Comparison of ENCODE assay signal across 9 mouse cellular contexts in the genomic region with DNA sequence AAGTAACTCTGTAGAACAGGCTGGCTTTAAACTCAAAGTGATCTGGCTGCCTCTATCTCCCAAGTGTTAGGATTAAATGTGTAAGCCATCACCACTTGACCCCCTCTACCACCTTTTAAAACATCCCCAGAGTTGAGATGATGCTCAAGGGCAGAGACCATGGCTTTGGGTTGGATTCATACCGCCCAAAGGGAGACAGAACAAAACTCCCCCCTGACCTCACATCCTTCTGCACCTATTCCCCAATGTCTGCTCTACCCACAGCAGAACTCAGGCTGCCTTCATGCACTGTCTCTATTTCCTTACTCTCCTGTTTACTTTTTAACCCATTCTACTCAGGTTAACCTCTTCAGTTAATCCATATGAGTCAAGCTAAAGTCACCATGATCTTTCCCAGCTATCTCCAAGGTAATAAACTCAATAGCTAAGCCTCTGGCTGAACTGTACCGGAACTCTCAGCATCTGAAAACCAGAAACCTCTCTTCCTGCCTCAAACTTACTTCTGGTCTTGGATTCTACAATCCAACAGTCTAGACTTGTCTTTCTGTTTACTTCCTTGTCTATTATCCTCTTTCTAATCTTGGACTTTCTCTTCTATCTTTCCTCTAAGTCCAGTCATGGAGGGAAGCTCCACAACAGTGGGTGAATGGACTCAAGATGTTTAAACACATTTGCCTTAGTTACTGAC. TPM values are rescaled to one million over a fixed set of nuclear protein-coding genes. Genes with fewer than 3 reads are reported as not detected.
DNase-seq lines count a peak whose midpoint lies in the region; ATAC-seq lines count a peak whose summit lies in the region.
"Had no signal": no experiment of that assay in that cellular context is flagged by ENCODE, and none has a peak within 500 bp of the region (broad histone marks: within the 10 kb centered on the region; RNA-seq: fewer than 3 reads in every experiment).

No protein-coding gene starts in this region.

- no peaks in the 10 kb centered on the region for H3K27me3 ChIP-seq in neural tube, embryonic 11.5 days (ENCODE audit: control insufficient read depth, insufficient read depth, low read length)
- H3K27me3 ChIP-seq in forebrain, embryonic 12.5 days, result no peaks in the 10 kb centered on the region
- no peaks in the 10 kb centered on the region for H3K27me3 ChIP-seq in liver, embryonic 12.5 days (replicated peaks)

- no peak for ATAC-seq in neural tube, embryonic 11.5 days (ENCODE audit: insufficient read depth, low FRiP score, low TSS enrichment)
- no peak for ATAC-seq in forebrain, embryonic 12.5 days (ENCODE audit: low FRiP score)
- no peak for ATAC-seq in liver, embryonic 12.5 days

- H3K4me2 ChIP-seq in neural tube, embryonic 11.5 days (ENCODE audit: low read depth), result peak overlapping the region; percentile 93
- peak overlapping the region; percentile 88 for H3K4me2 ChIP-seq in forebrain, embryonic 12.5 days
- H3K4me2 ChIP-seq in liver, embryonic 12.5 days, result peak overlapping the region; percentile 86

- no peaks in the 10 kb centered on the region for H3K9me3 ChIP-seq in neural tube, embryonic 11.5 days (ENCODE audit: control insufficient read depth, low read length)
- no peaks in the 10 kb centered on the region for H3K9me3 ChIP-seq in forebrain, embryonic 12.5 days
- no peaks in the 10 kb centered on the region for H3K9me3 ChIP-seq in liver, embryonic 12.5 days (replicated peaks)

- no peaks in the 10 kb centered on the region for H3K36me3 ChIP-seq in neural tube, embryonic 11.5 days (ENCODE audit: control insufficient read depth, insufficient read depth, low read length)
- 0 out of 2 replicates have a peak, but pooled peaks cover 3% of the 10 kb centered on the region for H3K36me3 ChIP-seq in forebrain, embryonic 12.5 days (replicated peaks)
- peaks cover 11% of the 10 kb centered on the region for H3K36me3 ChIP-seq in liver, embryonic 12.5 days

- peak overlapping the region; percentile 91 for H3K4me3 ChIP-seq in neural tube, embryonic 11.5 days (ENCODE audit: low read depth, low read length)
- peak overlapping the region; percentile 90 for H3K4me3 ChIP-seq in forebrain, embryonic 12.5 days (replicated peaks)
- peak overlapping the region; percentile 93 for H3K4me3 ChIP-seq in liver, embryonic 12.5 days

- 87% methylated on average over 2 of the region's 2 CpGs for WGBS in neural tube, embryonic 11.5 days
- WGBS in forebrain, embryonic 12.5 days, result 89% methylated on average over 2 of the region's 2 CpGs
- 78% methylated on average over 2 of the region's 2 CpGs for WGBS in liver, embryonic 12.5 days (ENCODE audit: insufficient replicate concordance)

- H3K9ac ChIP-seq in neural tube, embryonic 11.5 days (ENCODE audit: low read length), result peak overlapping the region; percentile 97; the same call in 1 of the 2 replicates
- peak overlapping the region; percentile 98 for H3K9ac ChIP-seq in forebrain, embryonic 12.5 days
- H3K9ac ChIP-seq in liver, embryonic 12.5 days, result peak overlapping the region; percentile 99; the same call in 1 of the 2 replicates

- no peak overlapping the region for H3K27ac ChIP-seq in neural tube, embryonic 11.5 days (ENCODE audit: low read depth, low read length)
- no peak overlapping the region for H3K27ac ChIP-seq in forebrain, embryonic 12.5 days
- H3K27ac ChIP-seq in liver, embryonic 12.5 days, result no peak overlapping the region

- no peak for DNase-seq in neural tube, embryonic 11.5 days (ENCODE audit: low spot score)
- DNase-seq in neural tube, embryonic 10.5 days (ENCODE audit: extremely low spot score, low spot score), result no peak
- DNase-seq in thymus, postnatal 25 days, result peak; percentile 51
- no peak for DNase-seq in right cerebral cortex, postnatal 36 days (ENCODE audit: low spot score in 2 of 2)
- no peak for DNase-seq in cerebellum, postnatal 36 days
- DNase-seq: kidney, adult 9 months; right cerebral cortex, postnatal 4 days had no signal

- H3K4me1 ChIP-seq in neural tube, embryonic 11.5 days (ENCODE audit: control insufficient read depth, insufficient read depth, low read length), result peaks cover 12% of the 10 kb centered on the region; the same call in 1 of the 2 replicates
- peaks cover 25% of the 10 kb centered on the region for H3K4me1 ChIP-seq in forebrain, embryonic 12.5 days
- H3K4me1 ChIP-seq in liver, embryonic 12.5 days, result peaks cover 40% of the 10 kb centered on the region

RNA-seq across cellular contexts. Expression of a gene that starts 1.5 kb away (rescaled TPM):
- polyA plus RNA-seq in neural tube, embryonic 11.5 days (2014; fragmentation: Nextera tagmentation; extraction: Ambion mirVana), result 98.5 and 111 TPM in 2 replicates
- polyA plus RNA-seq in forebrain, embryonic 12.5 days (2016; fragmentation: Nextera tagmentation; extraction: Ambion mirVana), result 163 and 165 TPM in 2 replicates
- polyA plus RNA-seq in liver, embryonic 12.5 days (2016; fragmentation: Nextera tagmentation; extraction: Ambion mirVana), result 89.0 and 93.5 TPM in 2 replicates

RNA-seq across cellular contexts. Expression of a gene that starts 2.3 kb away (rescaled TPM):
- polyA plus RNA-seq in neural tube, embryonic 11.5 days (2014; fragmentation: Nextera tagmentation; extraction: Ambion mirVana), result 0.66 and 2.1 TPM in 2 replicates
- 0.61 and 1.2 TPM in 2 replicates for polyA plus RNA-seq in forebrain, embryonic 12.5 days (2016; fragmentation: Nextera tagmentation; extraction: Ambion mirVana)
- polyA plus RNA-seq in liver, embryonic 12.5 days (2016; fragmentation: Nextera tagmentation; extraction: Ambion mirVana), result 0.22 TPM in 1 of 2 replicates, not detected in the other

RNA-seq across cellular contexts. Expression of a gene that starts 29.9 kb away (rescaled TPM):
- 19.3 and 20.3 TPM in 2 replicates for polyA plus RNA-seq in neural tube, embryonic 11.5 days (2014; fragmentation: Nextera tagmentation; extraction: Ambion mirVana)
- polyA plus RNA-seq in forebrain, embryonic 12.5 days (2016; fragmentation: Nextera tagmentation; extraction: Ambion mirVana), result 17.3 and 18.8 TPM in 2 replicates
- 14.1 and 14.5 TPM in 2 replicates for polyA plus RNA-seq in liver, embryonic 12.5 days (2016; fragmentation: Nextera tagmentation; extraction: Ambion mirVana)

RNA-seq across cellular contexts. Expression of a gene that starts 51.2 kb away (rescaled TPM):
- polyA plus RNA-seq in neural tube, embryonic 11.5 days (2014; fragmentation: Nextera tagmentation; extraction: Ambion mirVana), result 4.6 and 5.0 TPM in 2 replicates
- polyA plus RNA-seq in forebrain, embryonic 12.5 days (2016; fragmentation: Nextera tagmentation; extraction: Ambion mirVana), result 4.9 and 5.2 TPM in 2 replicates
- 0.86 TPM in 2 replicates for polyA plus RNA-seq in liver, embryonic 12.5 days (2016; fragmentation: Nextera tagmentation; extraction: Ambion mirVana)
